Mouse (Mus musculus) embryonic facial prominence, embryonic 10.5 days (tissue): ENCODE measurements around the gene Wbp2. TPM values are rescaled to one million over a fixed set of nuclear protein-coding genes. Genes with fewer than 3 reads are reported as not detected.
"Not testable (repeated sequence)": the region's sequence is repeated elsewhere in the genome, so short reads cannot be mapped to it uniquely, and the experiment has no call there.

ENCODE experiments used
- DNase-seq: peaks from one replicate; pipeline ENCODE4 v3.0.0-alpha.2; 2017; ENCODE audit warnings: low spot score
- H3K27ac ChIP-seq: fragments of 300-500 bp; sonication (generic); replicated peaks from 2 replicates; pipeline ENCODE4 v1.5.1; 2016; ENCODE audit warnings: mild to moderate bottlenecking
- H3K27me3 ChIP-seq: fragments of 300-500 bp; sonication (generic); replicated peaks from 2 replicates; pipeline ENCODE4 v1.6.1; 2016; ENCODE audit warnings: low read depth, mild to moderate bottlenecking; ENCODE audit not compliant: poor library complexity, severe bottlenecking
- H3K36me3 ChIP-seq: fragments of 300-500 bp; sonication (generic); replicated peaks from 2 replicates; pipeline ENCODE4 v1.6.1; 2016; ENCODE audit warnings: mild to moderate bottlenecking, moderate library complexity
- H3K4me1 ChIP-seq: fragments of 300-500 bp; sonication (generic); 2 replicates; pipeline ENCODE4 v1.6.1; 2016
- H3K4me3 ChIP-seq: fragments of 300-500 bp; sonication (generic); 2 replicates; pipeline ENCODE4 v1.5.1; 2016; ENCODE audit warnings: mild to moderate bottlenecking, moderate library complexity
- H3K9me3 ChIP-seq: fragments of 300-500 bp; sonication (generic); 2 replicates; pipeline ENCODE4 v1.6.1; 2016; ENCODE audit warnings: mild to moderate bottlenecking
- WGBS: fragments of 180-500 bp; shearing (Covaris S2); methylation state at CpG from one replicate; pipeline ENCODE4 v1.1.7; 2016; 5-methylcytosine and 5-hydroxymethylcytosine counted together
- polyA plus RNA-seq: library from polyadenylated mRNA; unstranded; fragments of >200 nt; fragmentation: Nextera tagmentation; extraction: Ambion mirVana; gene quantifications from 2 replicates; pipeline ENCODE4 v1.2.1, GENCODE M21; 2016

Gene Wbp2
- polyA plus RNA-seq, 1 experiment from 2014 or later = 74.2 TPM

DNA sequence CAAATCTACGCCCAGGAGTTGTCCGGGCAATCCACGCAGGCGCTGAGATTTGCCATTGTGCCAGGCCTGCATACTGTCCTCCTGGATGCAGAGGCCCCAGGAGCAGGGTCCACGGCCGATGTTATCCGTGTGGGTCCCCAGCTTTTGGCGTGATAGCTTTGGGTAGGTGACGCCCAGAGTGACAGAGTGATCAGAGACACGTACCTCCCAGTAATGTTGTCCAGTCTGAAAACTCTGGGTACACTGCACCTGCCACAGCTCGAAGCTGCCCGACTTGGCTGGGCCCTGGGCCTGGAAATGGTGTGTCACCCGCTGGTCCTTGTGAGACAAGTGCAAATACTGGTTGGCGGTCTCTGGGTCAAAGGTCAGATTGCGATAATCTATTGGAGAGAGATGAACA is 39.5 kb upstream of the Wbp2 start:
- DNase-seq = no peak
- Histone ChIP-seq H3K27ac (no peak overlapping the region), H3K27me3 (peaks cover 18% of the 10 kb centered on the region), H3K36me3 (peaks cover 12% of the 10 kb centered on the region), H3K9me3 (0 out of 2 replicates have a peak, but pooled peaks cover 3% of the 10 kb centered on the region), H3K4me3 (no peak overlapping the region), H3K4me1 (peaks cover 43% of the 10 kb centered on the region)
- 95% methylated on average over 15 of the region's 15 CpGs for WGBS

DNA sequence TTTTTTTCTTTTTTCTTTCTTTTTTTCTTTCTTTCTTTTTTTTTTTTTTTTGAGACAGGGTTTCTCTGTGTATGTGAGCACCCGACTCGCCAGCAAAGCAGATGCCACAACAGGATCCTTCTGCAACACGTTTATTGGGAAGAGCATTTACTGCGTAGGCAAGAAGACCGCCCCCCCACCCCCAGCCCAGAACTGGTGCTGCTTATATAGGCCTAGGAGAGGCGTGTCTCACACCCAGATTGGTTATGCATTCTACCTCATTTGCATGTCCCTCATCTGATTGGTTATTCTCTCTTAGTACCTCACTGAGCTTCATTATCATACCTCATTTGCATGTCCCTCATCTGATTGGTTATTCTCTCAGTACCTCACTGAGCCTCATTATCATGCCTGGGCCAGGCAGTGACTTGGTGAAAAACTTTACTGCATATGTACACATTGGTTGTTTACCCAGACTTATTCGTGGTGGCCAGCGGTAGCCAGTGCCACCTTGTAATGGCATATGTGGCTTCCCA is 35.0 kb upstream of the Wbp2 start:
- 92% methylated on average over 8 of the region's 8 CpGs for WGBS
- Histone ChIP-seq H3K4me1 (peaks cover 16% of the 10 kb centered on the region), H3K36me3 (peaks cover 12% of the 10 kb centered on the region)
- H3K4me3 ChIP-seq, DNase-seq, H3K27ac ChIP-seq, H3K9me3 ChIP-seq, H3K27me3 ChIP-seq: not testable (repeated sequence)

DNA sequence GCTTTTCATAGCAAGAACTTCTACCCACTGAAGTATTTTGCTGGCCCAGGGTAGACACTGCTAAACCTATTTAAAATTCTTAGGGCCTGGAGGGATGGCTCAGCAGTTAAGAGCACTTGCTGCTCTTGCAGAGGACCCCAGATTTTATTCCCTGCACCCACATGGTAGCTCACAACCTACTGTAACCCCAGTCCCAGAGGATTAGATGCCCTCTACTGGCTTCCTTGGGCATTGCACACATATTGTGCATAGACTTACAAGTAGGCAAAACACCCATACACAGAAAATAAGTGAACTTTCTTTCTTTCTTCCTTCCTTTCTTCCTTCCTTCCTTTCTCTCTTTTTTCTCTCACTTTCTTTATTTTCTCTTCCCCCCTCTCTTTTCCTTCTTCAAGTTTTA is 31.0 kb upstream of the Wbp2 start:
- Histone ChIP-seq H3K27me3 (peaks cover 5% of the 10 kb centered on the region), H3K4me1 (peaks cover 17% of the 10 kb centered on the region), H3K9me3 (no peaks in the 10 kb centered on the region), H3K4me3 (no peak overlapping the region), H3K36me3 (no peaks in the 10 kb centered on the region), H3K27ac (peak overlapping the region; percentile 68)
- no peak for DNase-seq

DNA sequence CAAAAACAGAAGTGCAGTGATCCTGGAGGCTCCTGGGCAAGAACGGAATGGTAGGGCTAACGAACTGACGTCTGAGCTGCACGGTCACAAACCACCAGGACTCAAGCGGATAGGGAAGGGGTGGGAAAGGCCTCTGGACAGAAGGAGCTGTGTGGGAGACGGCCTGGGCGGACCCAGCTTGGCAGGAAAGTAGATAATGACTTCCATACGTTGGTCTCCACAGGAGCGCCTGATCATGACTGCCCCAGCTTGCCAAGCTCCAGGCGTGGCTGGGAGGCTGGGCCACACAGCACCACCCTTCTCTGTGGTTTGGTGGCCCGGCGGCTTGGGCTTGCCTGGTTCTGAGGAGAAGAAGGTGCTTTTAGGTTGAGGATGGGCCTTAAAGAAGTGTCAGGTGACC is 30.4 kb upstream of the Wbp2 start:
- Histone ChIP-seq H3K4me3 (peak overlapping the region; percentile 23; the same call in 1 of the 2 replicates), H3K27ac (peak overlapping the region; percentile 68), H3K27me3 (peaks cover 9% of the 10 kb centered on the region), H3K36me3 (no peaks in the 10 kb centered on the region), H3K9me3 (no peaks in the 10 kb centered on the region), H3K4me1 (peaks cover 17% of the 10 kb centered on the region)
- 39% methylated on average over 12 of the region's 12 CpGs for WGBS
- DNase-seq = peak; percentile 71

DNA sequence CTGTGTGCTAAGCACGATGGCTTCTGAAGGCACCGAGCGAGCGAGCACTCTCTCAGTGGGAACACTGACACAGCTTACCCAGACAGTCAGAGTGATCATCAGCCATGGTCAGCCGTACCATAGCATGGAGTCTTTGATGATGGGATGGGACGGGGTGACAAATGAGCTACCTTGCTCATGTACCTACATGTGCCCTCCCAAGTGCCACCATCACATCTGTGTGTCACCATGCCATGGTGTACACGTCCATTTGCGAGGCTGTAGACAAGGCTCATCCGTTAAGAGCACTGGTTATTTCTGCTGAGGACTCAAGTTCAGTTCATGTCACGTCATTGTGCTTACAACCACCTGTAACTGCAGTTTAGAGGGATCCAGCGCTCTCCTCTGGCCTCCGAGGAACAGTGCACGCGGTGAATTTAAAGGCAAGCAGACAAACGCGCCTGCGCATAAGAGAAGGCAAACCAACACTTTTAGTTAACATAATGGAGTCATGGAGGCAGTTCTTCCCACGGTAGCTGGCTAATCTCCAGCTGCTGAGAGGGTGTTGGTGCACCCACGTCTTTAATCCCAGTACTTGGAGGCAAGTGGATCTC is 24.9 kb upstream of the Wbp2 start:
- H3K4me1 ChIP-seq = peaks cover 41% of the 10 kb centered on the region
- H3K27me3 ChIP-seq = peaks cover 65% of the 10 kb centered on the region
- WGBS = 83% methylated on average over 19 of the region's 19 CpGs
- no peak overlapping the region for H3K4me3 ChIP-seq
- no peak overlapping the region for H3K27ac ChIP-seq
- no peaks in the 10 kb centered on the region for H3K9me3 ChIP-seq
- DNase-seq = no peak
- no peaks in the 10 kb centered on the region for H3K36me3 ChIP-seq

DNA sequence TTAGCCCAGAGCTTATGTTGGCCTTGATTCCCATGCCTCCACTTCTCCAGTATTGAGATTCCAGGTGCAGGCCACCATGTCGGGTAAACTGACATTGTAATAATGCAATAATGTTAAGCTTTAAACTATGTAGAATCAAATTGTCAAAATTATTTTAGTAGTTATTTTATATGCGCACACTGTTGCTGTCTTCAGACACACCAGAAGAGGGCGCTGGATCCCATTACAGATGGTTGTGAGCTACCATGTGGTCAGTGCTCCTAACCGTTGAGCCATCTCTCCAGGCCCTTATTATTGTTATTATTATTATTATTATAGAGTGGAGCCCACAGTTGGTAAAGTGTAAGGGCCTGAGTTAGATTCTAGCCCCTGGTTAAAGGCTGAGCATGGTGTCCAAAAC is 24.3 kb upstream of the Wbp2 start:
- no peak for DNase-seq
- H3K4me1 ChIP-seq = peaks cover 45% of the 10 kb centered on the region
- no peak overlapping the region for H3K27ac ChIP-seq
- no peaks in the 10 kb centered on the region for H3K36me3 ChIP-seq
- 78% methylated on average over 4 of the region's 4 CpGs for WGBS
- no peak overlapping the region for H3K4me3 ChIP-seq
- H3K9me3 ChIP-seq = no peaks in the 10 kb centered on the region
- H3K27me3 ChIP-seq = peaks cover 71% of the 10 kb centered on the region

DNA sequence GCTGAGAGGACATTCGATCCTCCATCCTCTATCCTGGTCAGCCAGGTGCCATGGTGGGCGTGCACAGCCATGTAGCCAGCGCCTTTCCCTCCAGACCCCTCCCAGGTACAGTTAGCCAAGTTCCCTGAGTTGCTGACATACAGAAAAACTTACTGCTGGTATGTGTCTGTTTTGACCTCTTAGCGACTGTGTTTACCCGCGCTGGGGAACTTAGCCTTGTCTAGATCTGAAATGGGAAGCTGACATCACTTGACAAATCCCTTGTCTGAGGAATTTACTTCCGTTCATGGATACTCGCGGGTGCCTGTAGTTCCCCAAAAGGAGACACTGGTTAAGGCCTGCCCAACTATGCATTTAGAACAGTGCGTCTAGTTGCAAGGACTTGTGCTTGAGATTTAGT is 23.7 kb upstream of the Wbp2 start:
- no peaks in the 10 kb centered on the region for H3K9me3 ChIP-seq
- 0 out of 2 replicates have a peak overlapping the region, but pooled peaks have one; percentile 72 for H3K27ac ChIP-seq
- WGBS = 28% methylated on average over 10 of the region's 10 CpGs
- peaks cover 76% of the 10 kb centered on the region for H3K27me3 ChIP-seq
- no peak for DNase-seq
- peaks cover 49% of the 10 kb centered on the region for H3K4me1 ChIP-seq
- no peaks in the 10 kb centered on the region for H3K36me3 ChIP-seq
- H3K4me3 ChIP-seq = peak overlapping the region; percentile 55

DNA sequence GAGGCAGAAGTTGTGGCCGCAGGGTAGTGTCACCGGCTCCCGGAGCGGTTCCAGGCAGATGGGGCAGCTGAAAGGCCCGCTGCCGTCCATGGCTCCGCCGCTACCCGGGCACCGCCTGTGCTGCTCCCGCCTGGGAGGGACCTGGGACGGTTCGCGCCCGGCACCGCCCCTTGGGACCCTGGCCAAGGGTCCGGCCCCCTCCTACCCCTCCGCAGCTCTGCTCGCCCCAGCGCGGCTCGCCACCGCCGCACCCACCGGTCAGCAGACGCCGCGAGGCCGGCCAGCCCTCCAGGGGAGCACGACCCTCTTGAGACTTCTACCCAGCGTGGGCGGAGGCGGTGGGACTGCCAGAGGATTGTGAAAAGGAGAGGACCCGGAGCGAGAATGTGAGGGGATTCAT is 23.3 kb upstream of the Wbp2 start:
- WGBS = 3% methylated on average over 35 of the region's 35 CpGs
- H3K9me3 ChIP-seq = no peaks in the 10 kb centered on the region
- H3K4me3 ChIP-seq = peak overlapping the region; percentile 55
- H3K36me3 ChIP-seq = no peaks in the 10 kb centered on the region
- H3K4me1 ChIP-seq = peaks cover 52% of the 10 kb centered on the region
- H3K27ac ChIP-seq = peak overlapping the region; percentile 72
- peak; percentile 49 for DNase-seq
- peaks cover 80% of the 10 kb centered on the region for H3K27me3 ChIP-seq

DNA sequence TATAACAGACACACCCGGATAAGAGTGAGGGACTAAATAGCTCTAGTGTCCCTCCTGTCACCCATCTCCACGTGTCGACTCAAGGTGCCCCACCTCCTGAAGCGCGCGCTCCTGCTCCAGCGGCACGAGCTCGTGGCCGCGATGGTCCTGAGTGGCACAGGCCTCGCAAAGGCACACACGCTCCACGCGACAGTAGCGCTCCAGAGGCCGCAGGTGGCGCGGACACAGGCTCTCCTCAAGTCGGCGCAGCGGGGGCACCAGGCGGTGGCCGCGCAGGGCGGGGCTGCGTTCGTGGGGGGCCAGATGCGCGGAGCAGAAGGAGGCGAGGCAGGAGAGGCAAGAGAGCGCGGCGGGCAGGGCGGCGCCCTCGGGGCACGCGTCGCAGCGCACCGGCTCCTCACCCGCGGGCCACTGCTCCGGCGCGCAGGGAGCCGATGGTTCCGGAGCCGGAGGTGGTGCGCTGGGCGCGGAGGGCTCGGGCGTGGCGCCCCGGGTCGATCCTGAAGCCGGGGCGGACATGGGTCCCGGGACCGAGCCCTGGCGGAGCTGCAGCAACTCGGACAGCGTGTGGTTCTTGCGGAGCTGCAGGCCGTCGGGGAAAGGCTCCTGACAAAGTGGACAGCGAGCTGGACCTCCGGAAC is 22.8 kb upstream of the Wbp2 start:
- H3K27ac ChIP-seq = peak overlapping the region; percentile 72
- no peaks in the 10 kb centered on the region for H3K9me3 ChIP-seq
- H3K36me3 ChIP-seq = no peaks in the 10 kb centered on the region
- peaks cover 58% of the 10 kb centered on the region for H3K4me1 ChIP-seq
- peaks cover 83% of the 10 kb centered on the region for H3K27me3 ChIP-seq
- peak; percentile 54 for DNase-seq
- H3K4me3 ChIP-seq = peak overlapping the region; percentile 55
- 2% methylated on average over 70 of the region's 70 CpGs for WGBS

DNA sequence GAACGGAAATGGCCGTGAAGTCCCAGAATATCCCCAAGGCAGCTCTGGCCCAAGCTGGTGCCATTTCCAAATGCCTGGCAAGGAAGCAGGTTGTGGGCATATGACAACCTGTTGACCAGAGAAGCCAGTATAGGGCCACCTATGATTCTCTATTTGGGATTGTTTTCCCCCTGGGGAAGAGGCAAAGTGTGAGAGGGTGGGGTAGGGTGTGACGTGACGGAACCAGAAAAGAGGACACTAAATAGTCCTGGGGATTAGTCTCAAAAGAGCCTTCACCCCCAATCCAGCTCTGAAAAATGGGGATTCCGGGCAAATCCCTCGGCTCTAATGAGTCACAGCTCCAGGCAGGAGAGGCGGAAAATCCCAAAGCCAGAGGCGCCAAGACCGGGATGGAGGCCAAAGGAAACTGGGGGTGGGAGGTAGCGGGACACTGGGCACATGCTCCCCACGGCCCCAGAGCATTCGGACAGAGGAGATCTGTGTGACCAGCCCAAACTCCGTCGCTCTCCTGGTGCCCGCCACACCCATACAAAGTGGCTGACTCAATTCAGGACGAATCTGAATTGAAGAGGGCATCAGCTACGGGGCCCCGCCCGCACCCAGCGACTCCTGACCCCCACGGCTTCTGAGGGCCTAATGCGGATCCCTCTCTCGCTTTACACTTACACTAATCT is 21.8 kb upstream of the Wbp2 start:
- WGBS = 5% methylated on average over 23 of the region's 23 CpGs
- H3K4me1 ChIP-seq = peaks cover 68% of the 10 kb centered on the region
- no peaks in the 10 kb centered on the region for H3K9me3 ChIP-seq
- H3K27me3 ChIP-seq = peaks cover 83% of the 10 kb centered on the region
- H3K4me3 ChIP-seq = peak overlapping the region; percentile 55
- H3K27ac ChIP-seq = no peak overlapping the region
- no peak for DNase-seq
- no peaks in the 10 kb centered on the region for H3K36me3 ChIP-seq

DNA sequence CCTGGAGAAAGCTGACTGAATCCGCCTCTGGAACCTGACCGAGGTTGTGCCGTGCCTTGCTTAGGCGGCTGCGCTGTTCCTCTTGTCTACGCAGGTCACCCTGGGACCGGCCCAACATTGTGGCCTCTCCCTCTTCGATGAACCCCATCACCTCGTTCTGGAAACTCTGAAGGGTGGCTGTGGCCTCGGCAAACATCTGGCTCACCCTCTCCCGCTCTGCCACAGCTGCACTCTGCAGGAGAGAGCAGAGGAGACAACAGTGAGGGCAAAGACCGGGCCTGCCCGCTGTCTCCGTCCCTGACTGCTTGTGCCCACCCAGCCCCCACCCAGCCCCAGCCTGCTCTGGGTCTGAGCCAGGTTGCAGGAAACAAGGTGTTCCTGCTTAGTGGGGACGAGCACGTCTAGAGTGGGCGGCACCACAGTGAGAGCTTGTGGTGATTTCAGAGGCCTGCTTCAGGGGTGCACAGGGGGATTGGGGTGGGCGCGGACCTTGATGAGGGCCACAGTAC is 21.0 kb upstream of the Wbp2 start:
- H3K27ac ChIP-seq = peak overlapping the region; percentile 54; the same call in 1 of the 2 replicates
- no peak for DNase-seq
- H3K4me3 ChIP-seq = peak overlapping the region; percentile 44
- peaks cover 79% of the 10 kb centered on the region for H3K27me3 ChIP-seq
- no peaks in the 10 kb centered on the region for H3K9me3 ChIP-seq
- WGBS = 7% methylated on average over 19 of the region's 19 CpGs
- H3K36me3 ChIP-seq = no peaks in the 10 kb centered on the region
- H3K4me1 ChIP-seq = peaks cover 75% of the 10 kb centered on the region

DNA sequence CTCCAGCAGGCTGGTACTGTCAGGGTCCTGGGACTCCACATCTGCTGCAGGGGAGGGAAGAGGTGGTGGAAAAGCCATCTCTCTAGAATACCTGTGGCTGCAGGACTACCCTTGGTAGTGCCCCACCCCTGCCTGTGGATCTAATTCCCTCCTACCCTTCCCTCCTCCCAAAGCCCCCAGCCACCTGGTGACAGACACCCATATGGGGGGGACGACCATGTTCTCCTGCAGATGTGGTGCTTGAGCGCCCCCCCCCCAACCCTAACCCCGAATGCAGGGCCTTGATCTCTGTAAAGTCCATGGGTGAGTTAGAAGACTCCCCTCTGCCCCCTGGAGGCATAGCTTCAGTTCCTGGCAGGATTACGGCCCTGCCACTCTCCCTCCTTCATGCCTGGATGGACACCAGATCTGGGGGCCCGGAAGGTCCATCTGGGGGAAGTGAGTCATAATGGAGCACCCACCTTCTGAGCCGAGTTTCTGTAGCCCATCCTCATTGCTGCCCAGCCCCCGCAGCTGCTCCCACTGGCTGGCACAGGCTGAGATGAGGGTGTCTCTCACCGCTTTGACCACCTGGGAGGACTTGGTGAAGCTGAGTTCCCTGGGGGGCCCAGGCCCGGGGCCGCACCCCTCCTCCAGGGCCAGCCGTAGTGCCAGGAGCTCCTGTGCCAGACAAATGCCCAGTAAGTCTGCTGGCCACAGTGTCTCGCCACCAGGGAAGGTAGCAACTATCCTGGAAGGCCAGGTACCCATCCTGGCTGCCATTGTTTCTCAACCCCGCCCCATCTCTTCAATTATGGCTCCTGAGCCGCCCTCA is 20.4 kb upstream of the Wbp2 start:
- peaks cover 79% of the 10 kb centered on the region for H3K4me1 ChIP-seq
- peak overlapping the region; percentile 44 for H3K4me3 ChIP-seq
- H3K27ac ChIP-seq = peak overlapping the region; percentile 54

More for the DNA sequence above, 20.4 kb upstream of the Wbp2 start:
- peaks cover 73% of the 10 kb centered on the region for H3K27me3 ChIP-seq
- H3K36me3 ChIP-seq = no peaks in the 10 kb centered on the region
- H3K9me3 ChIP-seq = no peaks in the 10 kb centered on the region
- 18% methylated on average over 14 of the region's 14 CpGs for whole genome bisulfite sequencing
- DNase-seq = no peak
